Mouse (Mus musculus) ZHBTc4 (cell line): ENCODE results near the gene Cyb5r4.
"Not testable (repeated sequence)": the region's sequence is repeated elsewhere in the genome, so short reads cannot be mapped to it uniquely, and the experiment has no call there.

Source experiments
- DNase-seq: peaks from one replicate; pipeline ENCODE4 v3.0.0-alpha.2; 2011; ENCODE audit warnings: low read depth, low spot score

Cyb5r4 gene

DNA sequence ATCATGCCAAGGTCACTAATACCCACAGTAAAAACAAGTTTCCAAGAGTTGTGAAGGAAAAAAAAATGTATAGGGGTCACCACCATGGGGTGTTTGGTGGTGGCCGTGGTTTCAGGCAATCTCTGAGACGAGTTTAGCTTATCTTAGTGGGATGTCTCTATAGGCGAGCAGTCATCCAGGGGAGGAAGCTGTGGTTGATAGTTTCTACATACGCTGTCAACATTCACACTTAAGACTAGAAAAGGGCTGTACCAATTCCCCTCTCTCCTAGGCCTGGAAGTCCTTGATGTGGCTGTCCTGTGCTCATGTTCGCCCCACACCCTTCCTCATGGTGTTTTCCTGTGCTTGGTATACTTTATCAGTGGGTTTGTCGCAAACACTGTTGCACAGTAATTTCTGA is 4.0 kb downstream of the Cyb5r4 start:
- DNase-seq = no peak

GRCm38 (mm10) chr9:87027423-87028084 is 5.7 kb downstream of the Cyb5r4 start:
- DNase-seq = peak; percentile 71

- no peak for DNase-seq
Measured at GRCm38 (mm10) chr9:87032196-87032595, 10.4 kb downstream of the Cyb5r4 start.

GRCm38 (mm10) chr9:87034831-87035580 is 13.2 kb downstream of the Cyb5r4 start:
- DNase-seq = no peak

DNA sequence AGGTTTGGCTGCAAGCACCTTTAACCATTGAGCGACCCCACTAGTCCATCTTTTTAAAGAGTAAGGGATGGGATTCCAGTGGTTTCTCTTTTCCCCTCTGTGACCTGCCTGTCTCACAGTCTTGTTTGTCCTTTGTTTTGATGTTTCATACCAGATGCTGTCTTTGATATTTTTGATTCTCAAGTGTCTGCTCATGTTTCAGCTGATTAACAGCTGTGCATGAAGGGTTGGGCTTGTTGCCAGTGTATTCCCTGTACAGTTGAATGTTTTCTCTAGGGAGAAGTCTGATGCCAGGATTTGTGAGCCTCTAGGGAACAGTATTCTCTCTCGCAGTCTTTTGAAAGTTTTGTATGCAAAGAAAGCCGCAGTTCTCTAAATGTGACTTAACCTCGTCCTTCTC is 27.6 kb downstream of the Cyb5r4 start:
- DNase-seq = no peak

DNA sequence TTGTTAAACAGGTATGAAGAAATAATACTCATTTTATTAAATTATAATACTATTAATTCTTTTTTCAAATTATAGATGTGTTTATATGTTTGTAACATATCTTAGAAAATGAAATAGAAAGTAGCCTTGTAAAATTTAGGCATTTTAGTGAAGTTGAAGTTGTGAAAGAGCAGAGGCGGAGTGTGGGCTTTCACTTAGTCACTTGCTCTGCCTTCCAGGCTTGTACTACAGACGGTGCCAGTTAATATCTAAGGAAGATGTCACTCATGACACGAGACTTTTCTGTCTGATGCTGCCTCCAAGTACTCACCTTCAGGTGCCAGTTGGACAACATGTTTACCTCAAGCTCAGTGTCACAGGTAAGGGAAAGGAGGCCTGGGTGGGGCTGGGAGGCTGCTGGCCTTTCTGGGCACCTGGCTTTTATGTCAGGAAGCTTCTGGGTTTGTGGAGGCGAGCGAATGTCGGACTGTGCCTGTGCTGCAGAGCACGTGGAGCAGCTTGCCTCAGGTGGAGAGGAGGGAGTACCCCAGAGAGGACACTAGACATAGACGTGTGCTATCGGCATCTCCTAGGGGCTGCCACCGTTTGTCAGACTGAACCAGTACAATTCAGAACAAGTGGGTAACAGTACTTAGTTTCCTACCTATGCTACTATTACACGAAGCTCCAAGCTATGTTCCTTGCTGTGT is 33.9 kb downstream of the Cyb5r4 start:
- DNase-seq = no peak

- DNase-seq = no peak
Measured at GRCm38 (mm10) chr9:87062337-87062736, 40.5 kb downstream of the Cyb5r4 start.

DNA sequence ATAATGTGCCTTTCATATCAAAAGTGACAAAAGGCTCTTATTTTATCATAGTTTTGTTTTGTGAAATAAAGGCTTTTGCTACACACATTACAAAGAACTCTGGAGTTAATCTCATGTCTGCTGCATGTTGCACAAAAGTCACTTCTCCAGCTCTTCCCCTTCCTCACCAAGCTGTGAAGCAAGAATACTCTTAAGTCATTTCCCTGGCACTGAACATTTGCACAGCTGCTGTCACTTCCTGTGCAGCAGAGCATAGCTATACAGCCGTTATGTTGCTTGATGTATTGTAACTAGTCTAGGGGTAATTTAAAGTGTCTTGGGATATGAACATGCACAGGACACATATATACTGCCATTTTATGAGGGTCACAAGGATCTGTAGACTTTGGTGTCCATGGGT is 46.3 kb downstream of the Cyb5r4 start:
- DNase-seq = no peak

DNA sequence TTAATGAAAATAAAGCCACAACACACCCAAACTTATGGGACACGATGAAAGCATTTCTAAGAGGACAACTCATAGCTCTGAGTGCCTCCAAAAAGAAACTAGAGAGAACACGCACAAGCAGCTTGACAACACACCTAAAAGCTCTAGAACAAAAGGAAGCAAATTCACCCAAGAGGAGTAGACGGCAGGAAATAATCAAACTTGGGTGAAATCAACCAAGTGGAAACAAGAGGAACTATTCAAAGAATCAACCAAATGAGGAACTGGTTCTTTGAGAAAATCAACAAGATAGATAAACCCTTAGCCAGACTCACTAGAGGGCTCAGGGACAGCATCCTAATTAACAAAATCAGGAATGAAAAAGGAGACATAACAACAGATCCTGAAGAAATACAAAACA is 49.8 kb downstream of the Cyb5r4 start:
- DNase-seq = not testable (repeated sequence)

GRCm38 (mm10) chr9:87077919-87078318 is 56.1 kb downstream of the Cyb5r4 start:
- DNase-seq = no peak

DNA sequence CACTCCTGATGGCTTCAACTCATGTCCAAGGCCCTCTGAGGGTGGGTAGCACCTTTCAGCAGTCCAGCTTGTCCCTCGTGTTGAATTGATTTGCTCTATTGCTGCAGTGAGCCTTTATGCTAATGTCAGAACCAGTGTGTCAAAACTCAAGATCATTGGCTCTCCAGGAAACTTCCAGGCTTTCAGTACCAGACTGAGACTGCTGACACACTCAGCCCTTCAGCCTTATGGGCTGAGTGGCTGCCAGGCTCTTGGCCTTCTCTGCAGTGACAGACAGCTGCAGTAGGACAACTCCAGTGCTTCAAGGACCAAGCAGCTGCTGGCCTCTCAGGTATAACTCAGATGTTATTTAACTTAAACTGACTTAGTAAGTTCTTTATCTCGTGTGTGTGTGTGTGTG is 57.7 kb downstream of the Cyb5r4 start:
- DNase-seq = no peak

DNA sequence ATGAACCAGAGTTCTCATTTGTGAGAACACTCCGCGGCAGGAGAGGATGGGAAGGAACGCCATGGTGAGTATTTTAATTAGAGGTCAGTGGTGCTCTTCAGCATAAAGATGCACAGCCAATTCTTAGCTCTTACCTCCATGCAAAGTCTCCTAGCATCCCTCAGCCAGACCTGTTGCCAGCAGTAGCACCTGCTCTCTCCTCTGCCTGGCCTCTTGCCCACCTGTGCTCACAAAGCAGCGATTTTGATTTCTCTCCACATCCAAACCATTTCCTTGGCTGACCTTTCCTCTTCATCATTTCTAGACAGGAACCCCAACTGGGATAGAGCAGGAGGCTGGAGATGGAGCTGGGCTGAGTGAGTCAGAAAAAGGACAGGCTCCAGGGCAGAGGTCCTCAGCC is 65.2 kb downstream of the Cyb5r4 start:
- no peak for DNase-seq

- DNase-seq = peak; percentile 44
Measured at GRCm38 (mm10) chr9:87097989-87098388, 76.2 kb downstream of the Cyb5r4 start.

DNA sequence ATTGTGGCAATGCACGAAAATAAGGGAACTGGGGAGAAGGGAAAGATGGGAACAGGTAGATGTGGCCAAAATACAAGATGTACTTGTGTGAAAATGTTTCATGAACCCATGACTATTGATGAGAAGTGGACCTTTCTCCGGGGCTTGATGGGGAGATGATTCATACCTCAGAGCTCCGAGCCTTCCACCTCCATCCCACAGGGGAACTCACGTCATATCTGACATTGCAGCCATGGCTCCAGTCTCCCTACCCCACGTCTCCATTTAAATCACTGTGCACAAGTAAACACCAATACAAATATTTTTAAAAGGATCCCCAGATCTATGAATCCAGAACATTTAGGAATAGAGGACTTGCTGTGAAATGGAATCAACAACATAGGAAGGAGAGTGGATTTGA is 93.2 kb downstream of the Cyb5r4 start:
- DNase-seq = no peak

DNA sequence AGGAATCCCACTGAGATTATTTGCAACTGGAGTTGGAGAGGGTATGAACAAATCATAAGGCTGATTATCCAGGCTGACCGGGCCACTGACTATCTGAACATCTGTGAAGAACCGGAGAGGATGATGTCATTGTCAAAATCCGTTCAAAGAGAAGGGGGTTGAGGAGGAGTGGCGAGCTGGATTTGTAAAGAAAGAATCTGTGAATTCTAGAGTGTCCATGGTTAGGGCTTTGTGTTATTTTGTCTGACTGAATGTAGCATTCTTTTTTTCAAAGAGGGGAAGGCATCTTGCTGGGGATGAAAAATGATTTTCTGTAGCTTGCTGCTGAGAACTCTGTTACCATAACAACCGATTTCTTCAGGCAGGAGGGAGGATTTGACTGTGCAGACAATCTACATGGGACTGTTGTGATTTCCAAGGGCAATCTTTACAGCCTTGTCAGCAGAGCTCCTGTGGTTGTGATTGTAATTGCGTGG is 93.7 kb downstream of the Cyb5r4 start:
- DNase-seq = no peak

DNA sequence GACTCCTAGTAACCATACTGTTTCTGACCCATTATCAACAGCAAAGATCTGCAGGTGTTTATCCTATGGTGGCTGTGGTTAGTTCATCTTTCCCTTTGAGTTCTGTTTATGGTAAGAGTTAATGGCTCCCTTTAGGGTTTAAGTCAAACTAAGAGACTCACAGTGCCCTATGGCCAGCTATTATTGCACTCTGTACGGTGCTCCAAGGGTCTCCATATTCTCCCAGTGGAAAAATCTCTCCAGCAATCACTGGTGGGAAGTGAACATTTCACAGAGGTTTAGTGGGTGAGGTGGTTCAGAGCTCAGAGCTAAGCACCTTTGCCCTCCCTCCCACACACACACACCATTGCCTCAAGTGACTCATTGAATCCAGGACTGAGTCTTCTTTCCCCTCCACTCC is 94.2 kb downstream of the Cyb5r4 start:
- DNase-seq = no peak

GRCm38 (mm10) chr9:87118996-87119395 is 97.2 kb downstream of the Cyb5r4 start:
- no peak for DNase-seq

GRCm38 (mm10) chr9:87121956-87122493 is 100.2 kb downstream of the Cyb5r4 start:
- no peak for DNase-seq

GRCm38 (mm10) chr9:87127046-87127445 is 105.2 kb downstream of the Cyb5r4 start:
- not testable (repeated sequence) for DNase-seq
